Mouse (Mus musculus) heart, adult 18-20 months (tissue): ENCODE results near the gene Aif1. TPM values are rescaled to one million over a fixed set of nuclear protein-coding genes. Genes with fewer than 3 reads are reported as not detected.

ENCODE experiments used
- DNase-seq, 2 experiments: peaks; one replicate each; pipeline ENCODE4 v3.0.0; 2021 to 2022; ENCODE audit warnings: mixed read lengths in 1 of 2
- long read RNA-seq, 2 experiments: library from polyadenylated mRNA; stranded (forward); transcript quantifications; one replicate each; pipeline ENCODE4 v2.0.0; 2021
- total RNA-seq, 2 experiments: library from RNA; stranded (reverse); gene quantifications; 2 replicates each; pipeline ENCODE4 v1.2.3; 2021

Aif1 gene
- total RNA-seq, result 1 to 10 TPM; 3.7 to 4.8 TPM
- long read RNA-seq, experiment 1, partial matches to known transcripts, result 0 of 3 reads
- long read RNA-seq, experiment 1, other reads (novel, unspliced or antisense), result 1 of 3 reads
- long read RNA-seq, experiment 2, partial matches to known transcripts, result 0 of 2 reads
- long read RNA-seq, experiment 2, other reads (novel, unspliced or antisense), result 0 of 2 reads

DNA sequence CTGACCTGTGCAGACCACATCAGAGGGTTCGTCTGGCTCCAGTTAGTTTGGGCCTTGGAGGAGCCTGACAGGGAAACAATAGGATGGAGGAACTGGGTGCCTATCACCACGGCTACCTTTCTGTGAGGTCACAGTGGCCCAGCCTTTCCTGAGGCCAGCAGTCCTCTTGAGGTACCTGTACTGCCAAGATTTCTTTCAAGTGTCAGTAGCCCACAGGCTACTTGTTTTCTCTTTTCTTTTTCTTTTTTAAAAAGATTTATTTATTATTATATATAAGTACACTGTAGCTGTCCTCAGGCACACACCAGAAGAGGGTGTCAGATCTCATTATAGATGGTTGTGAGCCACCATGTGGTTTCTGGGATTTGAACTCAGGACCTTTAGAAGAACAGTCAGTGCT, at the start of gene Aif1:
Aif1 (minus strand) TSS at position 101 of the 400 bp plus-strand sequence.
- DNase-seq, result no peak

DNA sequence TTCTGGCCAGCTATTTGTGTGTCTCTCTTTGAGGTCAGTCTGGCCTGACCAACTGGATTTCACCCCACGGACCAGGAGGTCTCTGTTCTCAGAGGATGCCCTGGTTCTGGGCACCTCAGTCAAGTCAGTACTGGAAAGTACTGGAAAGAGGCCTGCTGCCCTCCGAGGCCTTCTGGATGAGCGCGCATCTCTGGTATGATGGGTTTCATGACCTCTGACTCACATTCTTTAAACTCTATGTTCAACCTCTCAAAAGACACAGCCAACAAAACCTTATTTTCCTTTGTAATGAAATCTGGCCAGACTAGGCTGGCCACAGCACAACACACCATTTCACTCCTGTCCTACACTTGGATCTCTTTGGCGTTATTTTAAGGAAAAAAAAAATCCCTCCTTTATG, 49.6 kb upstream of the Aif1 start:
- no peak for DNase-seq

DNA sequence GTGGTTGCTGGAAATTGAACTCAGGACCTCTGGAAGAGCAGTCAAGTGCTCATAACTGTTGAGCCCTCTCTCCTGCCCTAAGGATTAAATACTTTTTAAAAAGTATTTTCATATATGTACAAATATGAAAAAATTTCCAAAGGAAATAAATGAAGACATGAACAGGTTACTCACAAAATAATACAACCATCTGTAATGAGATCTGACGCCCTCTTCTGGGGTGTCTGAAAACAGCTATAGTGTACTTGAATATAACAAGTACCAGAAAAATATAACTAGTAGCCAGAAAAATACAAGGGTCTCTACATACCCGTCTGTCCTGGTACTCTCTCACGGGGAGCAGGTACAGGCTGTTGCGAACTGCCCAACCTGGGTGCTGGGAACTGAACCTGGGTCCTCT, 48.8 kb upstream of the Aif1 start:
- no peak for DNase-seq

DNA sequence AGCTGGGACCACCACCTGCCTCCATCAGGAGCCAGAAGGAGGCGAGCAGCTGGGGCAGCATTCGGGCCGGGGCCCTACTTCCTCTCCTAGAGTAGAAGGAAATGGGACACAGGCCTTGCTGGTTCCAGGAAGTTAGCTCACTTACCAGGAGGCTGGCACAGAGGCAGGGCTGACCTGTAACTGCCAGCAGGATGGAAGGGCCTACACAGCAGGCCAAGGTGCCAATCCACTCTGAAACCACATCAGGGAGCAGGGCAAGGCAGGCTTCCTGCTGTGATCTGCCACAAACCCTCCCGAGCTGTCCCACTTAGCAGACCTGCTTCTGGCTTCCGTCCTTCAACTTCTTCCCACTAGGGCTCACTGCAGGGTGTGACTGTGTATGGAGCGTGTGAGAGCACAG, 46.4 kb upstream of the Aif1 start:
- peak in 1 of 2 experiments; percentile 45 for DNase-seq

- DNase-seq, result peak; percentile 67 to 82
Measured at GRCm38 (mm10) chr17:35220156-35220952, 44.5 kb upstream of the Aif1 start, which contains the start of gene Gm16181. Gene Gm16181, plus strand, starts transcription at chr17:35220834.

GRCm38 (mm10) chr17:35219601-35220041, 43.8 kb upstream of the Aif1 start:
- DNase-seq, result peak in 1 of 2 experiments; percentile 46

GRCm38 (mm10) chr17:35218516-35219193, 42.8 kb upstream of the Aif1 start:
- peak; percentile 56 to 80 for DNase-seq

GRCm38 (mm10) chr17:35213071-35213470, 37.2 kb upstream of the Aif1 start:
- no peak for DNase-seq

DNA sequence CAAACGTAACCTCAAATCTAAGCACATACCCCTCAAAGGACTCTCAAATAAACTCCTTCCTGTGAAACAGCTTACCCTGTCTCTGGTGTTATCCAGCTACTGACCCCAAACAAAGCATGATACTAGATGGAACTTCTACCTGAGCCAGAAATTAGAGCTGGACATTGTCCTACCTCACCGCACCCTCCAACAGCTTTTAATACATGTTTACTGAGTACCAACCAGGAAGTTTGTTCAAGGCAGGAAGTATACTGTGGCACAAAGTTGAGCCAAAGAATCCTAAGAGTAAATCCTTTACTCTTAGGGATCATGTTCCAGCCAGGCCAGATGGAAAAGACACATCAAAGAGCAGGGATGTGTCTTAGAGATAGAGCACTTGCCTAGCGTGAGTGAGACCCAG, 34.7 kb upstream of the Aif1 start:
- DNase-seq, result no peak

GRCm38 (mm10) chr17:35209785-35210535, 34.1 kb upstream of the Aif1 start:
- no peak for DNase-seq

- no peak for DNase-seq
Measured at GRCm38 (mm10) chr17:35205380-35205769, 29.5 kb upstream of the Aif1 start.

DNA sequence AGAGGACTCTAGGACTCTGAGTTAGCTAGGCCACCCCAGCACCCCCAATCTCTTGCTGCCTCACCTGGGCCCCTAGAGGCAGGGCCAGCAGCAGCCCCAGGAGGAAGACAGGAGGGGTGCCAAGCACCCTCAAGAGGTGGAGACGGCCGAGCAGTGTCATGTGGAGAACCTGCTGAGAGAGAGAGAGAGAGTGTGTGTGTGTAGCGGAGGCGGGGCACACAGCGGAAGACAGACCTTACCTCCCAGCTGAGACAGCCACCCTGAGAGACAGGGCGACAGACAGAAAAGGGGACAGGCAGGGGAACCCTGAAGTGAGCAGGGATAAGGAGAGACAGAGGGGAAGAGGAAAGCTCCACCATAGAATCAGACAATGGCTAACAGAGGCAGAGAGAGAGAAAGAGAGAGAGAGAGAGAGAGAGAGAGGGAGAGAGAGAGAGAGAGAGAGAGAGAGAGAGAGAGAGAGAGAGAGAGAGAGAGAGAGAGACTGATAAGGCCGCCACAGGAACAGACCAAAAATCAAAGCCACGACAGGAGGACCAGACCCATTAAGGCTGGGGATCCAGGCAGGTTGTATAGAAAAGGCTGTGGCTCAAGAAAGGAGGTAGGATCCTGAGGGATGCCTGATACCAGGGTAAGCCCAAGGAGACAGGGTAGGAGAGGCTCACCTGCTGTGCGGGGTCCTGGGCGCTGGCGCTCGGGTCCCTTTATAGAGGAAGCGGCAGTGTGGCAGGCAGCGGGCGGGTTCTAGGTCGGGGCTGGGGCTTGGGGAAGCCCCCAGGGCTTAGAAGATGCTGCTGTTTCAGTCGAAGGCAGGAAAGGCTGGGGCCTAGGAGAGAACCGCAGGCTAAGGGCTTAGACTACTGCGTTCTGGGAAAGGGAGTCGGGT, 28.9 kb upstream of the Aif1 start, which contains the start of gene Lta:
Lta (minus strand) TSS at position 858 of the 886 bp plus-strand sequence.
- no peak for DNase-seq

DNA sequence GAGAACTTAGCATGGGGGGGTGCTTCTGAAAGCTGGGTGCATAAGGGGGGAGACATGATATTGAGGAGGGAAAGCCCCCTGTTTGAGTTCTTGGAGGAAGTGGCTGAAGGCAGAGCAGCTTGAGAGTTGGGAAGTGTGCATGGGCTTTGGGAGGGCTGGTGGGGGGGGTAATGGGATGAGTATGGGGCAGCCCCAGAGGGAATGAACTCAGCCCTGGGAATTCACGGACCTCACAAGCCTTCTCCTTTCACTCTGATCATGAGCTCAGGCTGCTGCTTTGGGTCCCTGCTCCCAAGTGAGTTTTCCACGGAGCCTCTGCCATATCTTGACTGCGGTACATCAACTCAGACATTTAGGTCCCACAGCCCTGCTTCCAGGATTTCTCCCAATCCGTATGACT, 26.6 kb upstream of the Aif1 start:
- no peak for DNase-seq

DNA sequence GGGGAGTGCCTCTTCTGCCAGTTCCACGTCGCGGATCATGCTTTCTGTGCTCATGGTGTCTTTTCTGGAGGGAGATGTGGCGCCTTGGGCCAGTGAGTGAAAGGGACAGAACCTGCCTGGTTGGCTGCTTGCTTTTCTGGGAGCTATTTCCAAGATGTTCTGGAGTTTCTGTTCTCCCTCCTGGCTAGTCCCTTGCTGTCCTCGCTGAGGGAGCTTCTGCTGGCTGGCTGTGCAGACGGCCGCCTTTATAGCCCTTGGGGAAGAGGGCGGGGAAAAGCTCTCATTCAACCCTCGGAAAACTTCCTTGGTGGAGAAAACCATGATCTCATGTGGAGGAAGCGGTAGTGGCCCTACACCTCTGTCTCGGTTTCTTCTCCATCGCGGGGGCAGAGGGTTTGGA, 25.9 kb upstream of the Aif1 start, which contains the start of gene Tnf:
Tnf (minus strand) TSS at position 221 of the 400 bp plus-strand sequence.
- peak; percentile 75 to 86 for DNase-seq

GRCm38 (mm10) chr17:35201128-35201527, 25.3 kb upstream of the Aif1 start:
- no peak for DNase-seq

- DNase-seq, result peak in 1 of 2 experiments; percentile 51
Measured at GRCm38 (mm10) chr17:35200398-35200797, 24.5 kb upstream of the Aif1 start.

- no peak for DNase-seq
Measured at GRCm38 (mm10) chr17:35198946-35199345, 23.1 kb upstream of the Aif1 start.

DNA sequence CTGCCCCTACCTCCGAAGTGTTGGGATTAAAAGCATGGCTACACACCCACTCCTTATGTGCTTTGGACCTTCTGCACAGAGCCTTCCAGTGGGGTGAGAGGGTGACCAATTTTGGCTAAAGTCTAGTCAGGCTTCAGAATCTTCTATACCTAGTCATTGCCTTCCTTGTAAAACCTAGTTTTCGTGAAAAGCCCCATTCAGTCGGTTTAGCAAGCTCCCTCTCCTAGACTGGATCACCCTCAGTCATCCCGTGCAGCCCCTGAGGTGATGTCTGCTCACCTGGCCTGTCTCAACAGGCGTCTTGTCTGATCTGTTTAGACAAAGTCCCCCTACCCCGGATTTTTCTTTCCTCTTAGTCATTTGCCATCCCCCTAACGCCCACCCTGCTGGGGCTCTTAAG, 22.2 kb upstream of the Aif1 start:
- DNase-seq, result no peak

- DNase-seq, result no peak
Measured at GRCm38 (mm10) chr17:35197126-35197525, 21.3 kb upstream of the Aif1 start.

DNA sequence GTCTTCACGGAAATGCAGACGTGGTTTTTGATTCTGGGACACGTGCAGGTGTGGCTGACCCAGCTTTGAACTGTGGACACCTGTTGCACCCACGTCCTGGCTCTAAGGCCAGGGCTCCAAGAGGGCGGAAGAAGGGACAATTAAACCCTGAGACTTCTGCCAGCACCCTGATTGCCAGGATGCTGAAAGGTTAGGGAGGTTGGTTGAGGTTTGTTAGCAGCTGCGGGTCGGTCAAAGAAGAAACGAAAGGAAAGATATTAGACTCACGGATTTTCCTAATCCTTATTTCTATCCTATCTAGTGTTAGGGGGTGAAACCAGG, 20.4 kb upstream of the Aif1 start:
- DNase-seq, result no peak

- DNase-seq, result peak; percentile 84 to 87
Measured at GRCm38 (mm10) chr17:35195631-35196320, 19.9 kb upstream of the Aif1 start.
